Mouse (Mus musculus) right cerebral cortex, adult 18-20 months (tissue): ENCODE data around the gene Rbms2.
A peak's percentile ranks its signal among the peaks of the same experiment; 100 is the strongest.

Experiments
- DNase-seq: peaks from one replicate; pipeline ENCODE4 v3.0.0; 2022; ENCODE audit warnings: mixed read lengths

Gene Rbms2

DNA sequence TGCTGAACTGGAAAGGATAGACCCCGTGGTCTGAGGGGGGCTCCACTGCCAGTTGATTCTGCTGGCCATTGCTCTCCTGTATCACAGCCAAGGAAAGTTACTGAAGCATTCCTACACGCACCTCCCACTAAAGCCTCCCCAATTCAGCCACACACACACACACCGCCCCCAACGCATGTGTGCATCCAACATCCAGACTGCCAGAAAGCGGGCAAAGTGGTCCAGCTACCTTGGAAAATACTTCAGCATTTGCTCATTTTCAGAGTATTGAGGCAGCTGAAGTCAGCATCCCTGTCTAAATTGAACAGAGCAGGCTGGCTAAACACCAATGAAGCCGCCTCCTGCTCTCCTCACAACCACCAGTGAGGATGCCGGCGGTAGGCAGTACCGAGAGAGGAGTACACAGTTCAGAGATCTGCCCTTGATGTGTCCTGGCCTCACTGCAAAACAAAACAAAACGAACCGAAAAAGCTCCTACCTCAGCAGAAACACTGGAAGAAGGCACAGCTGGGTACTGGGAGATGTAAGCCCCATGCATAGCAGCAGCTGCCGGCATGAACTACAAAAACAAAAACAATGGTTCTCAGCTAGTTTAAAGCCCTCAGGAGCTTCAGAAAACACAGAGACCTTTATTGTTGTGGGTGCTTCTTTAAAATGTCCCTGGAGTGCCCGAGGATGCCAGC lies 46.3 kb downstream of the Rbms2 start:
- DNase-seq, result peak; percentile 79

DNA sequence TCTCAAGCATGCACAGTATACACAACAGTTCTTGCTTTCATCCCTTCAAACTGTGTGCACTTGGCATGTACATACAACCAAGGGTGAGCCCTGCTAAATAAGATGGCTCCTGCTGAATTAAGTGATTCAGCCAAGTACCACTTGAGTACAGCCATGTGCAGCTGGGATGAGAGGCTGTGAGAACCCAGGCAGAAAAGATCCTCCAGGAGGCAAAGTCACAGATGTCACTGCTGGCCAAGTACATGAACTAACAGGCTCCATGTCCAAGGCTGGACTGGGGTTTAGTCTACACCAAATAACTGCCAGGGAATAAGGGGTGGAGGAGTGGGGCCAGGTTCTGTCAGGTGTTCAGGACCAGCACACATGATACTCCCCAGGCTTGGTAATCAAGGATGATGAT lies 48.3 kb downstream of the Rbms2 start:
- DNase-seq, result no peak

DNA sequence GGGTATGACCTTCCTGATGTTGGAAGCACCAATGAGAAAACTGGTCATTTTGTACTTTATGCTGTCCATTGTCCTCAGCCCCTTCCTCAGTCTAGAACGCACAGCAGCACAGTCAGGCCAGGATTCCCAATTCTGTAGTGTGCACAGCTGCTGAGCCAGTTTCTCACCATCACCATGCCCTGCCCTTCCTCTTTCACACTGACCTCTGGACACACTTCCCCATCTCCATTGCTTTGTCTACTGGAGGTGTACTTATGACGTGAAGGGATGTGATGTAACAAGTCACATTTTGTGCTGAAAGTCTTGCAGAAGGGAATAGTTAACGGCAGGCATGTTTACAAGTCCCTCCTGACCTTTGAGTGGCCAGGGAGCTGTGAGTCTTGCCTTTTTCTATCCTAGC lies 48.8 kb downstream of the Rbms2 start:
- DNase-seq, result no peak

DNA sequence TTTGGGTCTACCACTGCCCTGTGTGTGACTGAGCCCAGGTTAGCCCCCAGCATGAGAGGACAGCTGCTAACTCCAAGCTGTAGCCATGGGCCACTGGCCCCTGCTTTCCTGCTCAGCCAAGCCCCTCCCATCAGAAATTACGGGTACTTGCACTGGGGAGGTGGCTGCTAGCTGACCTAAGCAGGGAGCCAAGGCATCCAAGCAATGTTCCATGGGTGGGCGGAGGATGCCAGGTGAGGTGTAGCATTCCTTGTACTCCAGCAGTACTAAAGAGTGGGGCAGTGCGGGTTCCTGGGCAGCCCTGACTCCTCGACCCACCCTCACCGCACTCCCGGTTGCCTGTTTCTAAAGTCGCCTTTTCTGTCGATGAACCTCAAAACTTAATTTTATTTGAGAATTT lies 52.0 kb downstream of the Rbms2 start:
- no peak for DNase-seq

DNA sequence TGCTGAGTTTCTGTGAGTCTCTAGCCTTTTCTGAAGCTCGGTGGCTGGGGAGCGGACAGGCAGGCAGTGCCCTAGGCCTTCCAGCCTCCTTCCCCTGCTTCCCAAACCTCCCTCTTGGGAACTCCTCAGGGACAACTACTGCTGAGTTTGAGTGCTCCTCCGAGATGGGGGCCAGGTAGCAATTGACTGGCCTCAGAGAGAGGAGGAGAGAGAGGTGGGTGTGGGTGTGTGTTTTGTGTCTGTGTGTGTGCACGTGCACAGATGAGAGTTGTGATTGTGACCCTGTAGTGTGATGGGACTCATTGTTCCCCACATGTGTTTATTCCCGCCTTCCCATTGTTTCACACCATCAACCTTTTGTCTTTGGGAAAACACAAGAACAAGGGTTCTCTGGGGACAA lies 52.6 kb downstream of the Rbms2 start:
- DNase-seq, result no peak

DNA sequence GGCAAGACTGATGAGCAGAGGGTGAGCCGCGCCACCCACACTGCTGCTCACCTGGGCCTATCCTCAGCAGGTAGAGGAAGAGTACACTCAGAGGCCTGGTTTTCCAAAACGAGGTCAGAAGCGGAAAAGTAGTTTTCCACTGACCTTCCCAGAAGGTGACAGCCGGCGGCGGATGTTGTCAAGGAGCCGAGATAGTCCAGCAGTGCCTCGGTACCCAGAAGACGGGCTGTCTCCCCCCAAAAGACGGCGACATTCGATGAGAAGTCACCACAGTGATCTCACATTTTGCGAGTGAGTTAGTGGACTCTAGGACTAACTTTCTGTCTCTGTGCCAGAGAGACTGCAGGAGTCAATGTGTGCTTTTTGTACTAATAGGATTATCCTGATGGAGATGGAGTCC lies 54.1 kb downstream of the Rbms2 start:
- DNase-seq, result no peak

DNA sequence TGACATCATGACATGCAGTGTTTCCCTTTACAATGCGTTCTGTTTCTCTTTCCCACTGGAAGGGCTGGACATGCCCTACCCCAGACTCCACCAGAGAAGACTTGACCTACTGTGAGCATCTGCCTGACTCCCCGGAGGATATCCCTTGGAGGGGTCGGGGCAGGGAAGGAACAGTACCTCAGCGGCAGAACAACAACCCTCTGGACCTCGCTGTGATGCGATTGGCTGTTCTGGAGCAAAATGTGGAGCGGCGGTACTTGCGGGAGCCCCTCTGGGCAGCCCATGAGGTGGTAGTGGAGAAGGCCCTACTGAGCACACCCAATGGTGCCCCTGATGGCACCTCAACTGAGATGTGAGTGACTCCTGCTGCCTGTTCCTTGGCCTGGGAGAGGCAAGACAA lies 55.3 kb downstream of the Rbms2 start:
- DNase-seq, result no peak

DNA sequence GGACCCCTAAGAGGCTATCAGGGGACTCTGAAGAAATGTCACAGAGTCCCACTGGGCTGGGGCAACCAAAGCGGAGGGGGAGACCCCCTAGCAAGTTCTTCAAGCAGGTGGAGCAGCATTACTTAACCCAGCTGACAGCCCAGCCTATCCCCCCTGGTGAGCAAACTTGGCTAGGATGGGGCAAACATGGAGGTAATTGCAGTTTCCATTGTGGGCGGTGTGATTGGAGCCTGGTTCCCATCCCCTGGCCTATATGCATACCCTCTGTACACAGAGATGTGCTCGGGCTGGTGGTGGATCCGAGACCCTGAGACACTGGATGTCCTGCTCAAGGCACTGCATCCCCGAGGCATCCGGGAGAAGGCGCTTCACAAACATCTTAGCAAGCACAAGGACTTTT lies 56.3 kb downstream of the Rbms2 start:
- no peak for DNase-seq

DNA sequence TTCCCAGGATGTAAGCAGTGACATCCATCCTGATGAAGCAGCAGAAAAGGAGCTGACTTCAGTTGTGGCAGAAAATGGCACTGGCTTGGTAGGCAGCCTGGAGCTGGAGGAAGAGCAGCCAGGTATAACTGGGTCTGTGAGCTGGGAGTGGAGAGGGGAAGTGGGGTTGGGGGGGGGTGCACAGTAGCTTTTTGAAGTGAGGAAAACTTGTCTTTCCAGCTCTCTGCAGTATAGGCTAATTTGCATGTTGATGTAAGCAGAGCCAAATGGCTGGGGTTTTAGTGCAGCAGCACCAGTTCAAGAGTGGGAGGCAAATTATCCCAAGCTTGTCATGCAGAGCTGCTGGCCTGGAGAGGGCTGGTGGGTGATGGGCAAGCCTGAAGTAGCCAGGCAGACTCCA lies 68.9 kb downstream of the Rbms2 start:
- DNase-seq, result no peak

DNA sequence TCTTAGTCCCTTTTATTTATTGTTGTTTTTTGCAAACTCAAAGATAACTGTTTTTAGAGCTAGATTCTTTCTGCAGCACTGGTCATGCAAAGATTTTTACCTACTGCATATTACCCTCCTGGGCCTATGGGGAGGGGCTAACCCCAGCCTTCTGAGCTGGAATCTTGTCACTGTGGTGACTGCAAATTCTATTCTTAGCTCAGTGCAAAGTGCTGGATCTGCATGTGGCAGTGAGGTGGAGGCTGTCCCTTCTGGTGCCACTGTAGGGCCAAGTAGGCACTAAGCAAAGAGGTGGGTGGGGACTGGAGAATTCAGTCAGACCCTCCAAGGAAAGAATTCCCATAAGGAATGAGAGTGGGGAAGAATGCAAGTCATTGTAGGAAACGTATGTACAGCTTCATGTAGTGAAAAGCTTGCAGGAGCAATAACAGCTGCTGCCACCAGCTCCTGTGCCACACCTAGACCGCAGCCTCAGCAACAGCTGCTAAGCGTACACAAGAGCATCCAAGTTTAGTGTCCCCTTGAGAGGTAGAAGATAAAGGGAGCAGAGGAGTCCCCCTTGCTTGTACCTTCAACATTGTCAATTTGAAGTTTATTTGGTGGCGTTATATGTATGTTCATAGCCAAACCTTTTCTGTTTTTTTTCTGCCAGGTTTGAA lies 69.9 kb downstream of the Rbms2 start:
- no peak for DNase-seq

DNA sequence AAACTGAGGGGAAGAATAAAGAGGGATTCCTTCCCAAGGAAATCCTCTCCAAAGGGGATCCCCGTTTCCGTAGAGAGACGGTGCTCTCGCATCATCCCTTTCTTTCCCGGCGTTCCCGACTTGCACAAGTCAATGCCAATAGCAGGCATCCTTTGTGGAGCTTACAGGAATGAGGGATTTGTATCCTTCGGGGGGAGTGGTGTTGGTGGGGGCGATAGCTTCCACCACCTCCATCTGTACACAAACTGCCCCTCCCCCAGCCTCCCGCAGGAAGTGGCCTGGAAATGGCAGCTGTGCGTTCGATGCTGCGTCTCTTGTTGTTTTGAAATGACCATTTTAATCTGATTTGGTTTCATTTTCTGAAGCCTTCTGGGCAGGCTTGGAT lies 82.5 kb downstream of the Rbms2 start:
- DNase-seq, result peak; percentile 61

DNA sequence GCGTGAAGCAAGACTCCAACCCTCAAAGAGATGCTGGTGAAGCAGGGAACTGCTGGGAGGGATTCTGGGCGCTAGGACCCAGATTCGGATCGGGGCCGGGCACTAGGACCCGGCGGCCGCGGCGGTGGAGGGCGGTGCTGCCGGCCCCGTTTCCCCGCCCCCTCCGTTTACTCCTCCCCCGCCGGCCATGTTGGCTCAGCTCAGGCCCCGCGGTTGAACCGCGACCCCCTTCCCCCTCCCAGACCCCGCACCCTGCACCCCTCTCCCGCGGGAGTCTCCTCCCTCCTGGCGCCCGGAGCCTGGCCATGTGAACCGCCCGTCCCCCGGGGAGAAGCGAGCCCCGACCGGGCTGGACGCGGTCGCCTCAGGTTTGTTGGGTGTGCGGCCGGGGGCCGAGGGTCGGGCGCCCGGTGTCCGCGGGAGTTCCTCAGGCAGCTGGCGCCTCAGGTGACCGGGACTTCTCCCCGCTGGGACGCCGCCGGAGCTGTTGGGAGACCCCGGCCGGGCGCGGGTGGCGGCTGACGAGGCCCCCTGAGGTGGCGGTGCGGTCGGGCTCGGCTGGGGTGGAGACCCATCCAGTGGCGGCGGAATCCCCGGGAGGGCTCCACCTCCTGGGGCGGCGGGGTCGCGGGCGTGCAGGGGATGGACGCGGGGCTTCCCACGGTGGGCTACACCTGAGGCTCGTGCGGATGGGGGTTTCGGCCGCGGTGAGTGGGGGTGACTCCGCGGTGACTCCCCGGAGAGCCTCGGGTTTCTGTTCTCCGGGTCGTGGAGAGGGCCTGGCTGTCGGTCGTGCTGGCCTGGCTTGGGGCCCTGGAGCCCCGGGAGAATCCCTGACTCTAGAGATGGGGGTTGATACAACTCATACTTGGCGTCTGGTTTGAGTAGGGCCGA lies 83.2 kb downstream of the Rbms2 start:
- peak; percentile 91 for DNase-seq

DNA sequence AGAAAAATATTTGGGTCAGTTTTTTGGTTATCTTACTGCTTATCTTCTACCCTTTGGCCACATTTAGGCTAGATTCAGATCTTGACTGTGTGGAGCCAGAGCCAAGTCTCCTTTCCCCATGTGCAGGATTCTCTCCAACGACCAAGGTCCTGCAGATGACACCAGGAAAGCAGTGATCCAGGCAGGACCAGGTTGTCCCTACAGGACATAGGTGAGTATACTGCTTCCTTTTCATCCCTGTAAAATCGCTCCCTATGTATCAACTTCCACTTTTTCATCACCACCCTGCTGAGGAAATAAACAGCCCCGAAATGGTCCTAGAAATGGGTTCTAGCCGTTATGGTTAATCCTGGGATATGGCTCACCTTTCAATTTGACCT lies 83.8 kb downstream of the Rbms2 start:
- DNase-seq, result no peak

DNA sequence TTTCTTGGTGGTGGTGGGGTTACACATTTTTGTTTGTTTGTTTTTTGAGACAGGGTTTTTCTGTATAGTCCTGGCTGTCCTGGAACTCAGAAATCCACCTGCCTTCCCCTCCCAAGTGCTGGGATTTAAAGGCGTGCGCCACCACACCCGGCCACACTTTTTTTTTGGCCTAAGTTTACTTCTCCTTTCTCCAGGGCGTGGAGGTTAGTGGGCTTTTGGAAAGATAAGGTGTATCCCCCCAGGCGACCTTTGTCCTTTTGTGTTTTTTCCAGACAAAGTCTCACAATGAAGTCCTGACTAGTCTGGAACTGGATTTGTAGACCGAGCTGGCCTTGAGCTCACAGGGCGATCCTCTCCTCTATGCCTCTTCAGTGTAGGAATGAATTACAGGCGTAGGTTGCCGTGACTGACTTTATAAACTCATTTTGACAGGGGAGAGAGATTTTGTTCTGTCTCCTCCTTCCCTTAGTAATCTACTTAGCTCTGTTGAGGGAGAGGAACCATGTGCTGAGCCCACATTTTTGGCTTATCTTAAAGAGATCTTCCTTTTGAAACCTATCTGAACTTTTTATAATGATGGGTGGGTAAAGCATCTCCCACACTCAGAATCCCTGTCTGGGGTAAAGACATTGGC lies 85.0 kb downstream of the Rbms2 start:
- no peak for DNase-seq

DNA sequence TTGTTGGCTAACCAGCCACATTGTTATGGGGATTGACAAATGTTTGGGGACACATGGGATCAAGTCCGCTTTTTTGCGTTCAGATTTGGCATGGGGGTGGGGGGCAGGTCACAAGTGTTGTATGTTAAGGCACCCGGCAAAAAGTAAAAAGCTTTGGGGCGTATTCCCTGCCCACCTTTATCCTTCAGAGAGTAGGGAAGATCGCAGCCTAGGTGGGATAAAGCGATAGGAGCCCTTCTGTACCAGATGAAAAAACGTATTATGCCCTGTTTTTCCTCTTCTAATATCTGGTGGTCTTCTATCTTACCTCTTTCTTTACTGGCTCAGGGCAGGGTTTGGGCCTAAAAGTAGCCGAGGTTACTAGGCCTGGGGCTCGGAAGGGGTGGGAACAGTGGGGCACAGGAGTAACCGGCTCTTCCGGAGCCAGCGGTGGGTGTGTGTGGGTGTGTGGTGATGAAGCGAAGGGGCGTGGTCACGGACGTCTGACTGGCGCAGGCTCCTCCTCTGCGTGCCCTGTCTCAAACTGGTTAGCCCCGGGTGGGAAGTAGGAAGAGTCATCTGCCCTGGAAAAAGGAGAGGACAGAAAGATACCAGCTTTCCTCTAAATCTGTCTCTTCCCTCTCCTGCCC lies 85.6 kb downstream of the Rbms2 start:
- peak; percentile 78 for DNase-seq

DNA sequence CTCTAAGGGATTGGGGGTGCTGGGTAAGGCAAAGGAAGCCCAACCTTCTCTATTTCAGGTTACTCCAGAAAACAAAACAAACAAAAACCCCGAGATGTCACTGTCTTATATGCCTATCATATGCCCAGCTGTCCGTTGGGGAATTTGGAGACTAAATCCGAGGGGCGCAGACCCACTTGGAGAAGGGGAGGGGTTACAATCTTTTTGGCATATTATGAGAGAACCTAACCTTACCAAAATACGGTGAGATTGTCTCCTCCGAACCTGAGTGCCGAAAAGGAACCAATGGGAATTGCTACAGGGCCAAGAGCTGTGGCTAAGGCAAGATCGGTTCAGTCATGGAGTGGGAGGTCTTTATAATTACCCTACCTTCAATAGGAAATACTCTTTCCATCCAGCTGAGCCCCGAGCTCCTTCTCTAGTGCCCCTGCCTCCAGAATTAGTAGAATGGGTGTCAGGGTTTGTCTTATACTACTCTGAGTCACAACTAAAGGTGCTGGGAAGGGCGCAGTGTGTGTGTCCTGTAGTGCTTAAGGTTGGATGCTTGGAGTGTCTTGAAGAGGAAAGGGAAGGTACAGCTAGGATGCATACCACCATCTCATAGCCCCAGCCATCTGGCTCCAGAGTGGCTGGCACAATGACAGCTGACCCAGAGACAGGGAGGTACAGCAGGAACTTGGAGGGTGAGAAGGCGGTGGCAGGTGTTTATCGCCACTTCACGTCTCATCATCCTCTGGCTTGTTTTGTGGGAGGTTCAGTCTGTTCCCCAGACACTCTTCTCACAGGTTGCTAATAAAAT lies 86.4 kb downstream of the Rbms2 start:
- DNase-seq, result no peak

DNA sequence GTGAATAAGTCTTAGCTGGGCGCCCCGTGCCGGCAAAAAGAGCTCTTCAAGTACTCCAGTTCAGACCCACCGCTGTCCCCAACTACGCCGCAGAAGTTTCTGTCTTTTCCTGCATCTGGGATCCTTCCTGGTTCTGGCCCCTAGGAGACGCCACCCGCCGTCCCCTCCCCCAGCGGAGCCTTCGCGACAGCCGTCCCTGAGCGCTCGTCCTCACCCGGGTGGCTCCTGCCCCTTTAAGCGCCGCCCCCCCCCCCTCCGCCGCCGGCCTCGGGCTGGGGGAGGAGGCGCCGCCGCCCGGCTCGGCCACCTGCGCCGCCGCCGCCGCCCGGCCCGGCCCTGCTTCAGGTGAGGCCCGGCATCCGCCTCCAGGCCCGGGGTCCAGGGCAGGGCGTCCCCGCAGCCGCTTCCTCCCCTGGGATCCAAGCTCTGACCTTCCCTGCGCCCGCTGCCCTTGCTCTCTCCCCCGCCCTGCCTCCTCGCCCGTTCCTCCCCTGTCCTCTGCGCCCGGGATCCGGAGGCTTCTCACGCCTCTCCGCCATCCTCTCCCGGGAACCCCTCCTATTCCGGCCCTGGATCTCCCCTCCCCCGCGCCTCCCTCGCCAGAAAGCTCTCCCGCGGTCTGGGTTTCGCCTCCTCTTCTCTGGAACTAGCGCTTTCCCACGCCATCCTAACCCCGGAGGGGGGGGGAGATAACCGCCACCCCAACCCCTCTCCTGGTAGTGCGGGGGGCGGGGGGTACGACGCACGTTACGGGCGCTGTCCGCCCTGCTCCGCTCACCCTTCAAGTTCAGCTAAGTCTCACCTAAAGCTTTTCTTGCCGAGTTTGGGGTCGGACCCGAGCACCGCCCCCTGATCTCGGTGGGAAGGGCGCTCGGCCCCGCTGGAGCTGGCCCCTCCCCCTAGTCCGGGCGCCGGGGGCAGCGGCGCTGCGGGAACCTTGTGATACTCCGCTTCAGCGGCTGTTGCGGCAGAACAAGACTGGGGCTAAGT lies 87.3 kb downstream of the Rbms2 start:
- peak; percentile 77 for DNase-seq

DNA sequence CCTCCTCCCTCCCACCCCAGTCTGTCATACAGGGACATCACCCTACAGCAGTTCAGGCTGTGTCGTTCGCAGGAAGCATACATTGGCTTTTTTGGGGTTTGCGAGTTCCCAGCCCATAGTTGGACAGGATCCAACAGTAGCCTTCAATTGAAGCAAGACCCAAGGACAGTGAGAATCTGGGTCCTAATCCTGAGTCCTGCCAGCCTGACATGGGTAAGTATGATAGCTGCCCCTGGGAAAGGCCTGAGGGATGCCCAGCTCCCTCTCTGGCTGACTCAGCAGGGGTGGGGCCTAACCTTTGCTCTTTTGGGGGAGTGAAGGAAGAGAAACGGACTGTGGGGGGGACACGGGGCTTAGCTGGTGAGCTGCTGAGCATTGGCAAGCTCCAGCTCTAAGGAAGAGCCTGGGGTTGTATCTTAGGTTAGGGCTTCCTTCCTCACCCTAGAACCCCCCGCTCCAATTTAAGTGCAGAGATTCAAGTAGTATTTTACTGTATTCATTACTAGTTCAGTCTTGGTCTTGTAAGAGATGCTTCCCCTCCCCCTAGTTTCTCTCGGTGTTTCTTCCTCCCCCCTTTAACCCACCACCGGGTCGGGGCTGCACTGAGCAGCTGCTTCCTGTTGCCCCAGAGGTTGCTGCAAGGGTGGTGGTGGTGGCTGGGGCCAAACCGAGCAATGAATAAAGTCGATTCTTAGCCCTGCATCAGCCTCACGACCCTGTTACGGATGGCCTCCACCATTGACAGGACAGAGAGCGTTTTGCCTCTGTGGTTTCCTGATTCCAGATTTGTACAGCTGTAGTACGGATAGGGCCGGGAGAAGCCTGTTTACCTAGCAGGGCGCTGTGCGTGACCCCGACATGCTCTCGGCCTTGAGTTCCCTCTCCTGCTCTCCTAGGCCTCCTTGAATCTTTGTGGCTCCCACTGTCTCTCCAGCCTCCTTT lies 88.3 kb downstream of the Rbms2 start, which contains the start of gene Baz2a:
Gene Baz2a (plus strand): TSS at position 14 of the 942 bp plus-strand sequence.
- DNase-seq, result no peak
